Mouse (Mus musculus): ENCODE data around the gene Rad54l2.

Gene Rad54l2

DNA sequence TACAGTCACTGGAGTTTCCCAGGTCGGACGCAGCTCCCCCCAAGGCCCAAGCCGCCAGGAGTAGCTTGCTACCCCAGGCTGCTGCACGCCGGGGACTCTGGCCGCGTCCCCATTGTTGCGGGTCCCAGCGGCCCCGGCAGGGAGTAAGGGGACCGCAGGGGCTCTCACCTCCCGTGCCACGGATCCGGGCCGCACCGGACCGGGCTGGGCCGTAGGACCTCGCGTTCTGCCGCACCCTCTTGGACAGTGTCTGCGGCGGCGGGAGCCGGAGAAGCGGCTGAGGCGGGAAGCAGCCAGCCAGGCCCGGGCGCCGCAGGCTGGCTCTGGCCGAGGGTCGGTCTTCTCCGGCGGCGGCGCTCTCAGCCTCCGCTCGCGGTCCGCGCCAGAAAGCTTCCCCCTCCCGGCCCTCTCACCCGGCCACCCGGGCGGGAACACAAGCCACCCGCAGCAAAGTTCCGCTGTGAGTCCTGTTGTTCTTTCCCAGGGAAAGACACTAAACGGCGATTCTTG is at the start of gene Rad54l2:
TSS of gene Rad54l2 (minus strand) at position 383 of the 510 bp plus-strand sequence.
- DNase-seq (ENCODE audit: low read depth, low spot score): peak; percentile 61

DNA sequence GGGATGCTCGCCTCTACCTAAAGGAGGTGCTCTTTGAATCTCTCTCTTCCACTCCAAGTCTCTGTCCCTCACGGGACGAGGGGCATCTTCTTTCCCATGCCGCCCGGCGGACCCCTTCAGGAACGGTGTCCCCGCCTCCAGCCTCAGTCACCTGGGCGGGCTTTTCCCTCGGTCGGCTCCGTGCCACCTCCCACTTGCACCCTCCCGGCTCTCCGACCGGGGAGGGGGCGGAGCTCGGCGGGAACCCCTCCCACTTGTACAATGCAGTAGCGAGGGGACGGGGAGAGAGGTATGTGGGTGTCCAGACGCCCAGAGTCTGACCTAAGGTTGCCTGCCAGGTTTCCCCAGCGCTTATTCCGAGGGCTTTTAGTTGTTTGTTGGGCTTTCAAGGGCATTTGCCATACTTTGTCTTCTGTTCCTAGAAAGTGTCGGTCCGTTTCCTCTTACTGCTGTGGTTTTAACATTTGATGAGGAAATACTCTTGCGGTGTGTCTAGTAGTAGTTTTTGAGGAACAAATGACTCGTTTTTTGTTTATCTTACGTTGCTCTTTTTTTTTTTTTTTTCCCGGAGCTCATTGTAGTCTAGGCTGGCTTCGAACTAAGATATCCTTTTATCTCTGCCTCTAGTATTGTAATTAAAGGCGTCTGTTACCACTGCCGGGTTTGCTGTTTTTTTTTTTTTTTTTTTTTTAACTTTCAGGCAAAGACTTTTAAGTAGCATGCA is 33.5 kb upstream of the Rad54l2 start:
- DNase-seq (ENCODE audit: low read depth, low spot score): peak; percentile 88

- DNase-seq (ENCODE audit: low read depth, low spot score): peak; percentile 97
Measured at GRCm38 (mm10) chr9:106821618-106822380, 32.8 kb upstream of the Rad54l2 start, which contains the start of gene Dcaf1. Dcaf1 (plus strand) TSS chr9:106821874.

DNA sequence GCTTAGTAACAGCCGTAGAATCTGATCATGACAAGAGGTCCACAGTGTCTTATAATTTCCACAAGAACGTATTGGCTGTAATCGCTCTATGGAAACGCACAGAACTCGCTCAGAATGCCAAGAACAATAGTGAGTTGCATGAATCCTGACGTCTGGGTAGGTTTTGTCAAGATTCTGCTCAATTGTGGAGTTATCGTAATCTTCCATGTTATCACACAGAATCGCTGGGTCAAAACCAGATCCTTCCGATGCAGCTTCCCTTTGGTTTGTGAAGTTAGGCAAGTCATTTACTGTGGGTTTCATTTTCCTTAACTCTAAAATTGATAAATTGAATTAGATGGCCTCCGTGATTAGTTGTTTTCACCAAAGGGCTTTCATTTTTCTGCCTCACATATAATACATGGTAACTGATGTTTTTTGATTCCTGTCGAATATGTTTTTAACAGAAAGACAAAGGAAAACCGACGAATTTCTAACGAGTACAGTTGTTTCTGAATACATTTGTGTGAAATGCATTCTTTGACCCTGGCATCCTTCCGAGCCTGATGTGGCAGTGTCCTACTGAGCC is 32.1 kb upstream of the Rad54l2 start:
- no peak for DNase-seq (ENCODE audit: low read depth, low spot score)

- no peak for DNase-seq (ENCODE audit: low read depth, low spot score)
Measured at GRCm38 (mm10) chr9:106819201-106819600, 30.2 kb upstream of the Rad54l2 start.

DNA sequence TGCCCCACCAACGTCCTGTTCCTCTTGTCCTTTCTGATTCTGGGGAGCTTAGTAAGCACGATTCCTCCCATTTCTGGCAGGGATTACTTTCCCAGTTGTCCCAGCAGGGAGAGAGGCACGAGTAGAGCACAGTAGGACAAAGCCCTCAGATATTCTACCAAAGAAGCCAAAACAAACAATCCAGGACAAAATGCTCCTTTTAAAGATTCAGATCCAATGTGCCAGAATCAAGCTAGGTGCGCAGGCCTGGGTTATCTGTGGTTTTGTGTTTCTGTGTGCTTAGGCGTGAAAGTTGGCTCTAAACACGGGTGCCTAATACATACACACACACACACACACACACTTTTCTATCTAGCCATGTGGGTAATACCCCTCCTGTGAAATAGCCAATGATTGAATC is 29.2 kb upstream of the Rad54l2 start:
- no peak for DNase-seq (ENCODE audit: low read depth, low spot score)

- no peak for DNase-seq (ENCODE audit: low read depth, low spot score)
Measured at GRCm38 (mm10) chr9:106806503-106806902, 17.5 kb upstream of the Rad54l2 start.

- DNase-seq (ENCODE audit: low read depth, low spot score): no peak
Measured at GRCm38 (mm10) chr9:106790831-106791230, 1.8 kb upstream of the Rad54l2 start.

GRCm38 (mm10) chr9:106789363-106789762 is 369 bp upstream of the Rad54l2 start:
- DNase-seq (ENCODE audit: low read depth, low spot score): no peak

DNA sequence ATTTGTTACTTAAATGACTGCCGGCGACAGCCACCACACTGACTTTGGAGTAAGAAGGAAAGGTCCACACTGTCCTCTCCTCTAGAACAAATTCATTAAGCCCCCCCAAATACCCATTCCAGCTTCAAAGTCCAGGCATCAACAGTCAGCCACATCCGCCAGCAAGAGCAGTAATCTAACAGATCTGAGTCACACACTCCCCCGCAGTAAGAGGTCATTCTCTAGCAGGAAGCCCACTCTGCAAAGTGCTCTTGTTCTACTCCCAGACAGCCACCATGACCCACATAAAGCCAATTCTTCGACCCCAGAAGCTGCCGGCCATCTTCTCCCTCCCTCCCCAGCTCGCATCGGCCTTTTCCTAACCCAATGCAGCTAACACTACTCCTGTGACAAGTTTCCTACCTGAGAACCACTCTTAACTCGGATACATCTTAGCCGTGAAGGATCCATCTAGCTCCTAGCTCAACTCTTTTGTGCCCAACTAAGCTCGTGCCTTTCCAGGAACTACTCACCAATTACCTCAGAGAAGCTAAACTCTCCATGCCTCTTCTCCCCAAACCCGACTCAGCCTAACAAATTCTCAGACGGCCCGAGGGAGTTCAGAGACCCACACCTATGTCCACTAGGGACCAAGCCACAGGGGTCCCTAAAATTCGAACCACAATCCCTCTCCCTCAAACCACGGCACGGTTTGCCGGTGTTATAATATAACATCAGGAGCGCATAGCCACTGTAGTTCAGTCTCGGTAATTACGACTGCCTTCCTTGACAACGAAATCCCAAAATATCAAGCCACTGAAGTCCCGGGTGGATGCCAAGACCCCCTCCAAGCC is 799 bp downstream of the Rad54l2 start:
- DNase-seq (ENCODE audit: low read depth, low spot score): no peak

DNA sequence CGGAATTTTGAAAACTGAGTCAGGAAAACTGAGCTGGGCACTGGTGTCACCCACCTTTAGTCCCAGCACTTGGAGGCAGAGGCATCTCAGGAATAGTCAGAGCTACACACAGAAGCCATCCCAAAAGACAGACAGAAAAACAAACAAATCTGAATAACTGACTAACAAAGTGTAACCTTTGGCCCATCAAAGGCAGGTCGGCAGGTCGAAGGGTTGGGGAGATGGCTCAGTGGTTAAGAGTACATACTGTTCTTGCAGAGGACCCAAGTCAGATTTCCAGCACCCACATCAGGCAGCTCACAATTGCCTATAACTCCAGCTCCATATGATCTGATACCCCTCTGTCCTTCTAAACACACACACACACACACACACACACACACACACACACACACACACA is 3.8 kb downstream of the Rad54l2 start:
- DNase-seq (ENCODE audit: low read depth, low spot score): no peak

DNA sequence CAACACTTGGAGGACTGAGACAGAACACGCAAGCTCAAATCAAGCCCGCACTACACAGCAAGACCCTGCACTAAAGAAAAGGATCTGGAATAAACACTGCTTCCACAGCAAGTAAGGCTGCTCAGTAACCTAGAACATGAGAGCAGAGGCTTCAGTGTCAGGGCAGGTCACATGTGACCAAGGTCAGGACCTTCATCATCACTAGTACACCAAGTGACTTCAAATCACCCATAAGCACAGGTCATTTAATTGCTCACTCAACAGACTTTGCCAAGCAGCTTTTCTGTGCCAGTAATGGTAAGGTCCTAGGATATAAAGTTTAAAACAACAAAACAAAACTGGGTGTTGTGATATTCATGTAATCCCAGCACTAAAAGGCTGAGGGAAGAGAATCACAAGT is 5.4 kb downstream of the Rad54l2 start:
- DNase-seq (ENCODE audit: low read depth, low spot score): no peak

GRCm38 (mm10) chr9:106780086-106780485 is 8.9 kb downstream of the Rad54l2 start:
- no peak for DNase-seq (ENCODE audit: low read depth, low spot score)

DNA sequence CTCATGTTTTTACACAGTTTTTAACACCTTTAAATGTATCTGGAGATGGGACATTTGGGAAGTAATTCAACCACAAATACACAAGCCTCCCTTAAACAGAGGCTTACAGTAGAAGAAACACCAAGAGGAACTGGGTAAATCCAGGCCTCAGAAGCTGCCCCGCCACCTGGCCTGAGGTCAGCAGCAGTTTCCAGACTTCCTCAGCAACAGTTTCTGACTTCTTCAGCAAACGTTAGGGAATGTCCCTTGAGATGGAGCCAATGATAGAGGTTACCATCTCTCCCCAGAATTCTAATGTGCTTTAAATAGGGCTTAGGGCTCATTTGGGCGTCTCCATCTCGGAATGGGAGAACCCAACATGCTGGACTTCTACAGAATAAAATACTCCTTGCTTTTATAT is 10.7 kb downstream of the Rad54l2 start:
- DNase-seq (ENCODE audit: low read depth, low spot score): no peak

DNA sequence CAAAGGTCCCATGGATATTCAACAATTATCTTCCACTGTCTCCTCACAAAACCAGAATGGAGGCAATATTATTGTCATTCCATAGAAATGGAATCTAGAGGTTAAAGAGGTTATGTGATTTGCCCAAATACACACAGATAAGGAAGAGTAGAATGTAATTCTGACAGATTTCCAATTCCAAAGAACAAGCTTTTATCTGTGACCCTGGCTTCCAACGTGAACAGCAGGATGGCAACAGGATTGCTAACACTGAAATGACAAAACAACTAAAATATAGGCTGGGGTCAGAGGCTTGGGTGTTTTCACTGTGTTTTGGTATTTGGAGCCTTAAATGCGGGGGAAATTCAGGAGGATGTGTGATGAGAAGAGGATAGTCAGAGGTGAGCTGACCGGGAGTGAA is 11.6 kb downstream of the Rad54l2 start:
- no peak for DNase-seq (ENCODE audit: low read depth, low spot score)

DNA sequence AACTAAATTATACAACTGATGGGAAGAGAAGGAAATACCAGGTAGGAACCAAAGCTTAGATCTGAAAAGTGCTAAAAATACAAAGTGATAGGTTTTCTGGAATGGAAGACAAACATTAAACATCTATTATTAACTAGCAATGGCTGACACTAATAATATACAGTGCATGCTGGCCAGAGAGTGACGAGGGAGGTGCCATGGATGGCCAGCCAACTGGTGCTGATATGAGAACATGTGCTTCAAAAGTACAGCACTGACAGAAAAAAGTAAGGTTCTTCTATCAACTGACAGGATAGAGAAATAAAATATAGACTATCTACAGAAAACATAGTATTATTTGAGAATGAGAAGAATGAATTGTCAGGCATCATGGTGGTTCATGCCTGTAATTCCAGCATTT is 12.9 kb downstream of the Rad54l2 start:
- DNase-seq (ENCODE audit: low read depth, low spot score): no peak

- DNase-seq (ENCODE audit: low read depth, low spot score): no peak
Measured at GRCm38 (mm10) chr9:106771770-106772169, 17.2 kb downstream of the Rad54l2 start.

- no peak for DNase-seq (ENCODE audit: low read depth, low spot score)
Measured at GRCm38 (mm10) chr9:106770216-106770615, 18.8 kb downstream of the Rad54l2 start.

DNA sequence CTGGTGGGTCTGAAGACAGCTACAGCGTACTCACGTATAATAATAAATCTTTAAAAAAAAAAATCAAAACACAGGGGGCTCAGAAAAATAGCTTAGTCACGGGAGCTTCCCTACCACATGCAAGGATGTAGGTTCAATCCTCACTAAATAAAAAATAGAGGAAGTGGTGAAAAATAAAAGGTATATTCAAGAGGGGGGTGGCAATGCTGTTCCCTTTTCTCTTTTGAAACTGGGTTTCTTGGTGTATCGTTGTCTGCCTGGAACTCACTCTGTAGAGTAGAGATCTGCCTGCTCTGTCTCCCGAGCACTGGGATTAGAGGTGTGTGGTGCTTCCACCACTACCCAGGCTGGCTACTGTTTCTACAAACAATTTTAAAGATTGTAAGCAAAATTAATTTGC is 19.2 kb downstream of the Rad54l2 start:
- no peak for DNase-seq (ENCODE audit: low read depth, low spot score)

DNA sequence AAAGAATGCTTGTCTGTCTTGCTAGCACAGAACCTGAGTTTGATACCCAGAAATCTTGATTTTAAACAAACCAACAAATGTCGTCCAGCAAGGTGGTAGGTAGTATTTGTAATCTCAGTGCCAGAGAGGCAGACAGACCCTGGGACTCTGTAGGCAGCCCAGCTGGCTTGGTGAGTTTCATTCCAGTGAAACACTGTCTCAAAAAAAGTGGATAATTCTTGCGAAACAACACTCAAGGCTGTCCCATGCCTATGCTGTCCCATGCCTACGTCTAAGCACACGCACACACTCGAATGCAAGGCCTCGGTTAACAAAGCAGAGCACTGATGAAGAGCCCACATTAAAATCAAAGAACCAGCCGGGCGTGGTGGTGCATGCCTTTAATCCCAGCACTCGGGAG is 32.6 kb downstream of the Rad54l2 start:
- DNase-seq (ENCODE audit: low read depth, low spot score): no peak

DNA sequence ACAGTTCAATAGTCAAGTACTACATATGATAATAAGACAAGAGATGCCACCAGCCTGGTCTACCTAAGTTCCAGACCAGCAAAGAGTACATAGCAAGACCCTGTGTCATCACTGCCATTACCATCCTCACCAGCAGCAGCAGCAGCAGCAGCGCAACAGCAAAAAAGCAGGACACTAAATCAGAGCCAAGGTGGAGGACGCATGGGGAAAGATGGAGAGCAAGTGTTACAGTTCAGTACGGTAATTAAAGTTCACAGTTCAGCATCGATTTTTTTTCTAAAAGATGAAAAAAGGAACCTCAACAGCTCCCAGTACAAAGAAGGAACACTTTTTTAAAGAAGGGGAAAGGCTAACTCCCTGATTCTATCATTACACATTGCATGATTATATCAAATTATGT is 33.2 kb downstream of the Rad54l2 start:
- no peak for DNase-seq (ENCODE audit: low read depth, low spot score)

DNA sequence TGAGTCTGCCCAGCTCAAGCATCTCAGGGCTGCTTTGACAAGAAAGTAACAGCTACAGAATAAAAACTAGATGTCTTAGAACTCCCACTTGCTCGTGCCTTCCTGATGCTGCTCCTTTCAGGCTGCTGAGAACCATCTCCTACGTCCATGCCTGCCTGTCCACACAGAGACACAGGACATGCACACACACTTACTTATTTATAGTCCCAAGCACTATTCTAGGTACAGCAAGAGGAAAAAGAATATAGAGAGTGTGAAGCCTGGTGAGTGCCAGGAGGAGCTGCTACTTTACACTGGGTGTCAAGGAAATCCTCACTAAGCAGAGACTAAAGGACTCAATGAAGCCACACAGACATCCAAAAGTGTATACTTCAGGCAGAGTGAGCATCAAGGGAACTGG is 34.7 kb downstream of the Rad54l2 start:
- no peak for DNase-seq (ENCODE audit: low read depth, low spot score)
